Mouse (Mus musculus): ENCODE measurements at regions not wholly inside any gene's neighbourhood (a gene's known extent, or its start where the extent isn't known, plus 50 kb on each side); places are given as distances from the start of the nearest gene placed in this dataset.

DNA sequence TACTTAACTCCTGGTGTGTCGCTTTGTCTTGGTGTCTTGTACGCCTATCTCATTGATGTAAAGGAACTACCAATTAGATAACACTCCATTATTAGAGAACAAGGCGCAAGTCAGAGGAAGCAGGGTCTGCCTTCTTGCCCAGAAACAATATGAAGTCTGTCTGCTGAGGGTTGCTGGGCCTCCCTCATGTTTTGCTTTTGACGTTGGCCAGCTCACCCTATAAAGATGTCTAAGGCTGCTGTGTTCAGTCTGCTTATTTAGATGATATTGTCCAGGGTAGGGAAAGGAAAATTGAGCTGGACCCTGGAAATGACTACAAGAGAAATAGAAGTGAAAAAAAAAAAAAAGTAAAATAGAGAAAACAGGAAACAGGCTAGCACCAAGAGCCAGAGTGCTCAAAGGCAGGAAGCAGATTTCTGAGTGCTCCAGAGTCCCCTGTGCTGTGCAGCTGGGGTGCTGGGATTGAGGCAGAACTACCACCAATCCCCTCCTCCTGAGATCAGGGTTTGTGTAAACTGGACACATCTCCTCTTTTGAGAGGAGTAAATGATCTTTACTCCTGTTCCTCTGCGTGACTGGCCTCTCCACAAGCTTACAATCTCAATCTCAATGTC is 429.0 kb upstream of the A1bg start:
- H3K27ac ChIP-seq (ENCODE audit: low read depth), result peak overlapping the region; percentile 51
- WGBS, result 45% methylated on average over 5 of the region's 5 CpGs
- no peak overlapping the region for H3K4me3 ChIP-seq (ENCODE audit: low read depth, low read length)
- H3K36me3 ChIP-seq (ENCODE audit: insufficient read depth), result no peaks in the 10 kb centered on the region
- DNase-seq, result peak; percentile 44
- ATAC-seq (ENCODE audit: insufficient read depth), result no peak
- TF ChIP-seq CTCF (IDR thresholded peaks at IDR 0.05; ENCODE audit: low read depth), result no peak
- no peak overlapping the region for H3K4me2 ChIP-seq
- no peaks in the 10 kb centered on the region for H3K9me3 ChIP-seq (ENCODE audit: low read depth, low read length)
- no peaks in the 10 kb centered on the region for H3K27me3 ChIP-seq (ENCODE audit: insufficient read depth, low read length)
- H3K9ac ChIP-seq, result no peak overlapping the region
- H3K4me1 ChIP-seq (ENCODE audit: insufficient read depth), result no peaks in the 10 kb centered on the region

DNA sequence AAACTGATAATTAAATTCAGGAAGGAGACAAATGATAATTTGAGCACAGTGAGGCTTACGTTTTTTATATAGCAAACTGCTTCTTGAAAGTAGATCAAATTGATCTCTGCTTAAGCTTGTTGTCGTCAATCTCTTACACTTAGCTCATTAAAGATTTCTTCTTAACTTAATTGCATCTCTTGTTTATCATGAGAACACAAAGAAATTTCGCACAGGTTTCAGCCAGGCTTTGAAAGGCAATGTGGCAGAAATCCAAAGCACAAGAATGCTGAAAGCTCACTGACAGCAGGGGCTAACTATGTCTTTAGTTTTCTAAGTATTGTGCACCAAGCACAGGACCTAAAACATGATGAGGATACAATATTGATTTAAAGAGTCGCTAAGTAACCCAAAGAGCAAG is 422.3 kb upstream of the A1bg start:
- H3K36me3 ChIP-seq (ENCODE audit: insufficient read depth), result no peaks in the 10 kb centered on the region
- H3K4me3 ChIP-seq (ENCODE audit: low read depth, low read length), result no peak overlapping the region
- no peaks in the 10 kb centered on the region for H3K27me3 ChIP-seq (ENCODE audit: insufficient read depth, low read length)
- ATAC-seq (ENCODE audit: insufficient read depth) (no peak), DNase-seq (peak; percentile 24)
- H3K9me3 ChIP-seq (ENCODE audit: low read depth, low read length), result no peaks in the 10 kb centered on the region
- no peak overlapping the region for H3K9ac ChIP-seq
- no peak for TF ChIP-seq CTCF (IDR thresholded peaks at IDR 0.05; ENCODE audit: low read depth)
- H3K4me1 ChIP-seq (ENCODE audit: insufficient read depth), result 0 out of 2 replicates have a peak, but pooled peaks cover 3% of the 10 kb centered on the region
- 47% methylated on average over 4 of the region's 4 CpGs for WGBS
- H3K4me2 ChIP-seq, result no peak overlapping the region
- no peak overlapping the region for H3K27ac ChIP-seq (ENCODE audit: low read depth)

DNA sequence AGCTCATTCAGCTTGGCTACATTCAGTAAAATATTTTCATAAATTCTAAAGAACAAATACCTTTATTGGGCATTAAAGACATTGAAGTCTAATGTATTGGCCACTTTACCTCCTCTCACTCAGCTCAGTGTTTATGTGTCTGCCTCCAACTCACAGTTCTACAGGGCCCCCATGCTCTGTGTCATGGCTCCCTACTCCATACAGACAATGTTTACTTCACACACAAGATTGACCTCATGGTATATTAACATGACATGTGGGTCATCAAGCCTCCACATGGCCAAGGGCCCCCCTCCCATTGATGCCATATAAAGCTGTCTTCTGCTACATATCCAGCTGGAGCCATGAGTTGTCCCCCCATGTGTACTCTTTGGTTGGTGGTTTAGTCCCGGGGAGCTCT is 419.8 kb upstream of the A1bg start:
- H3K4me1 ChIP-seq (ENCODE audit: insufficient read depth), result 0 out of 2 replicates have a peak, but pooled peaks cover 3% of the 10 kb centered on the region
- no peak for TF ChIP-seq CTCF (IDR thresholded peaks at IDR 0.05; ENCODE audit: low read depth)
- DNase-seq (no peak), ATAC-seq (ENCODE audit: insufficient read depth) (no peak)
- 80% methylated on average over 1 of the region's 1 CpGs for WGBS
- H3K9ac ChIP-seq, result no peak overlapping the region
- no peaks in the 10 kb centered on the region for H3K36me3 ChIP-seq (ENCODE audit: insufficient read depth)
- no peak overlapping the region for H3K4me2 ChIP-seq
- H3K9me3 ChIP-seq (ENCODE audit: low read depth, low read length), result no peaks in the 10 kb centered on the region
- no peak overlapping the region for H3K4me3 ChIP-seq (ENCODE audit: low read depth, low read length)
- no peak overlapping the region for H3K27ac ChIP-seq (ENCODE audit: low read depth)
- no peaks in the 10 kb centered on the region for H3K27me3 ChIP-seq (ENCODE audit: insufficient read depth, low read length)

GRCm38 (mm10) chr15:61327925-61328324 is 405.1 kb upstream of the A1bg start:
- 72% methylated on average over 2 of the region's 2 CpGs for WGBS
- TF ChIP-seq CTCF (IDR thresholded peaks at IDR 0.05; ENCODE audit: low read depth), result no peak
- Histone ChIP-seq H3K4me1 (ENCODE audit: insufficient read depth) (no peaks in the 10 kb centered on the region), H3K4me2 (no peak overlapping the region), H3K9me3 (ENCODE audit: low read depth, low read length) (no peaks in the 10 kb centered on the region), H3K27ac (ENCODE audit: low read depth) (no peak overlapping the region), H3K9ac (no peak overlapping the region), H3K27me3 (ENCODE audit: insufficient read depth, low read length) (no peaks in the 10 kb centered on the region), H3K4me3 (ENCODE audit: low read depth, low read length) (no peak overlapping the region), H3K36me3 (ENCODE audit: insufficient read depth) (no peaks in the 10 kb centered on the region)
- no peak for ATAC-seq (ENCODE audit: insufficient read depth)
- DNase-seq, result no peak

DNA sequence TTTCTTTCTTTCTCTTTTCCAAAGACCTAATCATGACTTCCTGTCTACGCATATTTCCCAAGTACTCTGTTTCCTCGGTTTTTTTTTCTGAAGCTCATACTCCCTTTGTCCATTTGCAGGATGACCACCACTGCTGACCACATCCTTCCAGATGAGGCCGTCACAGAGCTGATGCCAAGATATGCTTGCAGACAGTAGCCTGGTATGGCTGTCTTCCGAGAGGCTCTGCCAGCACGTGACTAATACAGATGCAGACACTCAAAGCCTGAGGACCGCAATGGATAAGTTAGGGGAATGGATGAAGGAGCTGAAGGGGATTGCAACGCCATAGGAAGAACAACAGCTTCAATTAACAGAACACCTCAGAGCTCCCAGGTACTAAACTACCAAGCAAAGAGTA is 399.4 kb upstream of the A1bg start:
- H3K27me3 ChIP-seq (ENCODE audit: insufficient read depth, low read length), result no peaks in the 10 kb centered on the region
- WGBS, result 83% methylated on average over 7 of the region's 7 CpGs
- ATAC-seq (ENCODE audit: insufficient read depth) (no peak), DNase-seq (no peak)
- no peaks in the 10 kb centered on the region for H3K9me3 ChIP-seq (ENCODE audit: low read depth, low read length)
- H3K4me3 ChIP-seq (ENCODE audit: low read depth, low read length), result no peak overlapping the region
- no peak overlapping the region for H3K27ac ChIP-seq (ENCODE audit: low read depth)
- H3K4me1 ChIP-seq (ENCODE audit: insufficient read depth), result no peaks in the 10 kb centered on the region
- no peak overlapping the region for H3K4me2 ChIP-seq
- H3K9ac ChIP-seq, result no peak overlapping the region
- no peak for TF ChIP-seq CTCF (IDR thresholded peaks at IDR 0.05; ENCODE audit: low read depth)
- H3K36me3 ChIP-seq (ENCODE audit: insufficient read depth), result no peaks in the 10 kb centered on the region

DNA sequence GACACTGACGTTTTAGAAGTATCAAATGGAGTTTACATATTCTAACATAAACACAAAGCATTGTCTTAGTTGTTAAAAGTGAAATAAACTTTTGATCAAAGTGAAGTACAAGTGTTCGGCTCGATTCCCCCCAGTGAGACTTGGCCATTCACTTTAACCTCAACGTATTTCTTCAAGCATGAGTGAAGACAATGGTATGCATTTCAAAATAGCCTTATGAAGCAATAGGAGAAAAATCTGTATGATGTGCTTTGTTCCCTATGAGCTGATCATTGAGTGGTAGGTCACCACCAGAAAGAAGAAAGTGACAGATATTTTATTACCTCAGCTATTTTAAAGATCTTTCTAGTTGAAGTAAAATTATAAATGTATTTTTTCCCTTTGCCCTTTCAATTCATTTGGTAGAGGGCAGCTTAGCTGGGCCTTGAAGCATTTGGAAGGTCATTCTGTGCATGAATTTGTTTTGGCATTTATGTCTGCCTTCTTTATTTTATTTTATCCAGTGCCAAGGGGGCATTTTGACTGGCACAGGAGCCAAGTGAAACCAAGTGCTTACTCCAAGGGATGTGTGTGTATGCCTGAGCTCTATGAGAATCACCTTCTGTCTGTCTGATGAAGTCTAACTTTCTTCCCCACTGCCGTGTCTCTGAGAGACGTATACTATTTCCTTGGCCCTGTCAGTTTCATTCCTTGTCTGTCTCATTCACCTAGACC is 386.8 kb upstream of the A1bg start:
- H3K27ac ChIP-seq (ENCODE audit: low read depth), result no peak overlapping the region
- ATAC-seq (ENCODE audit: insufficient read depth) (no peak), DNase-seq (no peak)
- WGBS, result 58% methylated on average over 6 of the region's 6 CpGs
- no peak for TF ChIP-seq CTCF (IDR thresholded peaks at IDR 0.05; ENCODE audit: low read depth)
- no peaks in the 10 kb centered on the region for H3K27me3 ChIP-seq (ENCODE audit: insufficient read depth, low read length)
- no peak overlapping the region for H3K9ac ChIP-seq
- H3K36me3 ChIP-seq (ENCODE audit: insufficient read depth), result no peaks in the 10 kb centered on the region
- no peak overlapping the region for H3K4me2 ChIP-seq
- no peaks in the 10 kb centered on the region for H3K9me3 ChIP-seq (ENCODE audit: low read depth, low read length)
- no peak overlapping the region for H3K4me3 ChIP-seq (ENCODE audit: low read depth, low read length)
- H3K4me1 ChIP-seq (ENCODE audit: insufficient read depth), result no peaks in the 10 kb centered on the region

- Histone ChIP-seq H3K27me3 (ENCODE audit: insufficient read depth, low read length) (no peaks in the 10 kb centered on the region), H3K9me3 (ENCODE audit: low read depth, low read length) (no peaks in the 10 kb centered on the region), H3K9ac (no peak overlapping the region), H3K4me1 (ENCODE audit: insufficient read depth) (no peaks in the 10 kb centered on the region), H3K27ac (ENCODE audit: low read depth) (no peak overlapping the region), H3K4me3 (ENCODE audit: low read depth, low read length) (no peak overlapping the region), H3K4me2 (no peak overlapping the region), H3K36me3 (ENCODE audit: insufficient read depth) (no peaks in the 10 kb centered on the region)
- 81% methylated on average over 4 of the region's 4 CpGs for WGBS
- DNase-seq (no peak), ATAC-seq (ENCODE audit: insufficient read depth) (no peak)
- TF ChIP-seq CTCF (IDR thresholded peaks at IDR 0.05; ENCODE audit: low read depth), result no peak
Measured at GRCm38 (mm10) chr15:61308936-61309335, 386.1 kb upstream of the A1bg start.

Data from lung, embryonic 14.5 days (tissue).